Mouse (Mus musculus): ENCODE measurements around the gene Prkce.

DNA sequence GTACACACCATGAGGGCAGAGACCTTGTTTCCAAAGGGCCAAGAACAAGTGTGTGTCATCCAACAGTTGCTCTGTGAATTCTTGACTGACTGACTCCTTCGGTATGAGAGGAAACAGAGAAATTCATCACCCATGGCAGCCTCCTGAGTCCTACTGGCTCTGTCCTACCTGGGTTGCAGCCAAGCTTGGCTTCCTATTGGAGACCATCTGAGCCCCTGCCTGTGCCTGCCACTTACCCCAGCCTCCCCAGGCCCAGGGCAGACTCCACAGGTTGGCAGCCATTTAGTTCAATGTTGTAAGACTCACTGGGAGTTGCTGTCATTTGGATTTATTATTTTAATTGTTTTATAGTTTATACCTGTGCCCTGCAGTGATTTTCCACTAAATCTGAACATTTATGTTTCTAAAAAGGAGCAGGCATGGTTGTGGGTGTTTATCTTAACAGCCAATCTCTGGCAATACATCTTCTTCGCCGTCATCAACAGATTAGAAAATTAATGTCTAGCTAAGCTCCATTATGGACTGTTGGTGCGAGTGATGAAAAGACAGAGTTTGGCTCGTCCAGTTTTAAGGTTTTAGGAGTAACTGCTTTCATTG, 436.4 kb downstream of the Prkce start:
- TF ChIP-seq CTCF (IDR thresholded peaks at IDR 0.05; ENCODE audit: borderline replicate concordance, extremely low read depth, insufficient read depth, insufficient read length): no peak
- TF ChIP-seq POLR2A (IDR thresholded peaks at IDR 0.05; ENCODE audit: borderline replicate concordance, extremely low read depth, insufficient read depth, insufficient read length, poor library complexity, severe bottlenecking): no peak

Measured in brain, embryonic 14.5 days (tissue).